Mouse (Mus musculus) lung, postnatal 36 days (tissue): ENCODE data around the gene Erbin.
A peak's percentile ranks its signal among the peaks of the same experiment; 100 is the strongest.

ENCODE experiments used
- DNase-seq: peaks from one replicate; pipeline ENCODE4 v3.0.0; 2022; ENCODE audit warnings: mixed read lengths

Erbin gene

DNA sequence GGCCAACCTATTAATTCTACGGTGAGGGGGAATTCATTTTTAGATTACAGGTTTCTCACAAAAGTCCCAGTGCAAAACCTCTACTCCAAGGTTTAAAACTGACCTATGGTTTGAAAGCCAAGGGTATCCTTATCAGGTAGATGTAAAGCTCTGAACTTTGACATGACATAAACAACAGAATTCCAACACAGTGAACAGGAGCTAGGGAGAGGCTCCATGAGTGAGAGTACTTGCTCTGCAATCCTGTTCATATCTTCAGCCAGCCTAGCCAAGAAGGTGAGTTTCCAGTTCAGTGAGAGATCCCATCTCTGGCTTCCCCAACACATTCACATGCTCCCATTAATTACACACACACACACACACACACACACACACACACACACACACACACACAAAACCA, 9.7 kb downstream of the Erbin start:
- no peak for DNase-seq

DNA sequence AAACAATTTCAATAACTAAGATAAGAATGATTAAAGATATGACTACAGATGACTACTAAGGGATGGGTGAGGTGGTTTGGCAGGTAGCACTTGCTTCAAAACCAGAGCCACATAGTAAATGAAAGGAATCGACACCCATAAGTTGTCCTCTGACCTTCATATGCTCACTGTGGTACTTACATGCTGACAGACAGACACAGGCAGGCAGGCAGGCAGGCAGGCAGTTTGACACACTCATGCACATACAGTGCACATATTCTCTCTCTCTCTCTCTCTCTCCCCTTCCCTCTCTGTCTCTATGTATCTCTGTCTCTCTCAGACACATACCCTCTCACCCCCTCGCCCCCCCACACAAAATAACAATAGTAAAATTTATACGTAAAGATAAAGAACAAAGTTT, 10.4 kb downstream of the Erbin start:
- no peak for DNase-seq

DNA sequence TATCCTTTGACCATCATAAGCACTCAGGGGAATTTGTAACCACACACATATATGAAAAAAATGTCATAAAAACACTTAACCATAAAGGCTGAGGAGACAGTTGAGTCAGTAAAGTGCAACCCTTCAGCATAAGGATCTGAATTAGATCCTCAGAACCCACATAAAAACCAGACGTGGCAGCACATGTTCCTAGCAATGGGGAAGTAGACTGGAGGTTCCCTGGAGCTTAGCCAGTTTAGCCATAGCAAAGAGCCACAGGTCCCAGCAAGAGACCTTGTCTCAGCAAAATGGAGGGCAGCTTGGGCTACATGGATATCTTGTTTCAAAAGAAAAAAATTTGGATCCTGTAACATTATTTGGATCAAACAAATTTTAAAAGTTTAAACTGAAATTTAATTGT, 20.3 kb downstream of the Erbin start:
- DNase-seq, result peak; percentile 32

DNA sequence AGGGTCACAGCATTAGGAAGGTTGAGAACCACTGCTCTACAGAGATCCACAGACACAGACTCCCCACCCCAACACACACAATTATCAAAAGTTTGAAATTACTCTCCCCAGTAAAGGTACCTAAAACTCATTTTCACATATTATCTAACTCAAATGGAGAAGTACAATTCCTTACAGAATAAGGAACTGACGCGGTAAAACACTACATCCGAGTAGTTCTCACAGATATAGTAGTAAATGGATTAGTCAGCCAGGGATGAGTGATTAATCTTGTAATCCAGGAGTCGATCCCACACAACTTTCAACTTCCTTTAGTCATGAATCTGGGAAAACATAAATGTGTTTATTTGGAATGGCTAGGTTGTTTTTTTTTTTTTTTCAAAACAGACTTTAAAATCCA, 22.7 kb downstream of the Erbin start:
- no peak for DNase-seq

DNA sequence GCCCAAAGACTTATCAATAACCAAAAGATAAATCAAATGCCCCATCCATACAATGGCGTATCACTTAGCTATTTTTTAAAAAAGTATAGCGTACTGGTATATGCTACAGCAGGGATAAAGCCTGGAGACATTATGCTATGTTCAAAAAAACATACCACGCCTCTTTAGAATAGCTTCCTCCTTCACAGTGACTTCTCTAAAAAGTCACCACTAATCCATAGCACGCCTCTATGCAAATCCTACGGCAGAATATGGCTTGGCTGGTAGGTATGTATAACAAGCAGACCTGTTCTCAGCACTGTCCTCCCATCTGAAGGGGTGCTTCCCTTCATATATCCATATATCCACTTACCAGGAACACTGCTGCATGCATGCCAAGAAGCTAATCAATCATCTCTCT, 27.2 kb downstream of the Erbin start:
- DNase-seq, result no peak

DNA sequence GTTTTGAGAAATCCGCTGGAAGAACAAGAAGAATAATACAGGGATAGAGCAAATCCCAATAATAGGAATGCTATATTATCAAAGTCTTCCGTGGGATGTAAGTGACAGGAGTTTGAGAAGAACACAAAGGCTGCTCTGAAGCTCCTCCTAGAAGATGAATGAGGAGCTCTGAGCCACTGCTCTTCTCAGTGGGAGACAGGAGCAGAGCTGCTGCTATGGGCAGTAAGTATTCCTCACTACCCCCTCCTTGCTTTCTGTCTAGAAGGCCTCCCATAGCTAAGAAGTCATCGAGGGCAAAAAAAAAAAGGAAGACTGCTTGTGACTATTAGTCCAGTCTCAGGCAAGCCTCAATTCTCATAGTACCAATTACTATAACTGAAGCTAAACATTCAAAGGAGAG, 30.3 kb downstream of the Erbin start:
- DNase-seq, result no peak

DNA sequence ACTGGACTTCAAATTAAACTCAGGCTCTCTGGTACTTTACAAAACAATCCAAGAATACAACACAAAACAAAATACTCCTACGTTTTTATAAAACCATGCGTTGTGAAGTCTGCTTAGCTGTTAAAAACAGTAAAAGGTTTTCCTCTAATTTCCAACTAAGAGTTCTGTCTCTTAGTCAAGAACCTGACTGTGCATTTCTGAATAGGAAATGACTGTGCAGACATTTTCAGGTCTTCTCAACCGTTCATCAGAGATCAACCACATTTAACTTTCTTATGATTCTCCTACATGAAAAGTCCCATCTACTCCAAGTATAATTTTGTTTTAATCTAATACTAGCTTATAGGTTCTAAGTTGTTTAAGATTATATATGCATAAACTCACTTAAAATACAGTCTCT, 33.8 kb downstream of the Erbin start:
- DNase-seq, result no peak

DNA sequence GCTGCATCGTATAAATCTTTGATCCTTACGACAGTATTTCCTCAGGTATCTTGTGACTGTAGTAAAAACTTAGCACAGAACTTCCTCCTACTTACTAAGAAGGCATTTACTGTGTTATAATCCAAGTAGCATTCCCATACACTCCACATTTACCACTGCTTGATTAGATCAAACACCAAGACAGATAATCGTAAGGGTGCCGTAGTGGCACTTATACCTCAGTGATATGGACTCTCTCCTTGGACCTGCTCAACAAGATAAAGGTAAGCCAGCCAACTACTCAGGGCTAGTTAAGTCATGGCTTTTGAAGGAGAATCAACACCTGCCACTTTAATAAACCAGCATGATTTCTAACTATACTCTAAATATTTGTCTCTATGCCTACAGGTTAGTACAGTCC, 39.1 kb downstream of the Erbin start:
- DNase-seq, result no peak

DNA sequence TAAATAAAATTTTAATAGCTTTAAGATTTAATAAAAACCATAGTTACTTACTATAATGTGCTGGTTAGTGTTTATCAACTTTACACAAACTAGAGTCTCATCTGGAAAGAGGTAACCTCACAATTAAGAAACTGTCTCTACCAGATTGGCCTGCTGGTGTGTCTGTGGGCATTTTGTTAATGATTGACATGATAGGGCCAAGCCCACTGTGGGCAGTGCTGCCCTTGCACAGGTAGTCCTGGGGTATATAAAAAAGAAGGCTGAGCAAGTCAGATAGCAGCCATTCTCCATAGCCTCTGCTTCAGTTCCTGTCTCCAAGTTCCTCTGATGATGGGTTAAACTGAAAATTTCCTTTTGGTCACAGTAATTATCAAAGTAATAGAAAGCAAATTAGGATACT, 43.6 kb downstream of the Erbin start:
- DNase-seq, result no peak

DNA sequence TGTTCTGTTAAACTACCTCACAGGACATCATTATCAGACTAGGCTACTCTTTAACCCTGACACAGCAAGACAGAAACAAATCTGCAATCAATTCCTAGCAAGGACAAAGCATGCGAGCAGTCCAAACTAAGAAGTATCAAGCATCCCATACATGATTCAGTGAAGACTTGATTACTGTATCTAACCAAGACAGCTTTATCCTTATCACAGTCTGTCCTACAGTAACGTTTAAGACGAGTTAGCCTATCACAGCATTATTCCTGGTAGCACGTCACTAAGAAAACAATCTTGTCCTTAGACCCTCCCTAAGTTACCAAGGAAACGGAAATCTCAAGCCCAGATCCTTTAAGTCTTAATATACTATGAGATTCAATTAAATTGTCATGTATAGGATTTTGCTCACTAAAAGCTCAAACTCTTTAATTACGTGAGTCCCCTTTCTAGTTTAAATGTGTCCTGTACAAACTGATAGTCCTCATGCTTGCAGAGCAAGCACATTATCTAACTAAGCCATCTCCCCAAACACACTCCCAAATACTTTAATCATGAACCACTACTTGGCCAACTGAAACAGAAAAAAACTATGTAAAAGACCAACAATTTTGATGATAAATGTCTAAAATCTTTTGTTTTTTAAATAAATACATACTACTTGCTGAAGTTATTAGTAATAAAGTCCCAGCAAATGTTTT, 44.3 kb downstream of the Erbin start:
- no peak for DNase-seq

DNA sequence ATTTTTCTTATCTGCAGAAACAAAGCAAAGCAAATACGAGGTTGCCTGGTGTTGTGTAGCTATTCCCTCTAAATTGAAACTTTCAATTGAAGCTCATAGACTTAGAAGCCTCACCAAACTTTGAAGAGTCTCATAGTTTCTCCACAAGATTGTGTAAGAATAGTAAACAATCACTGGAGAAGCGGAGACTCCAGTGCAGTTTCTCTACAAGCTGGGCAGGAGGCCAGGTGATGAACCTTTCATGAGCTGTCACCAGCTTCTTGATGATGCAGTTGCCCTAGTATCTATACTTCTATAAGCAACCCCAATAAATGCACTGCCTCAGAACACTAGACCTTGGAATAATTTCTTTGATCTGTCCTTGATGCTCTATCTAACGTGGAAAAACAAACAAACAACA, 49.5 kb downstream of the Erbin start:
- peak; percentile 62 for DNase-seq

DNA sequence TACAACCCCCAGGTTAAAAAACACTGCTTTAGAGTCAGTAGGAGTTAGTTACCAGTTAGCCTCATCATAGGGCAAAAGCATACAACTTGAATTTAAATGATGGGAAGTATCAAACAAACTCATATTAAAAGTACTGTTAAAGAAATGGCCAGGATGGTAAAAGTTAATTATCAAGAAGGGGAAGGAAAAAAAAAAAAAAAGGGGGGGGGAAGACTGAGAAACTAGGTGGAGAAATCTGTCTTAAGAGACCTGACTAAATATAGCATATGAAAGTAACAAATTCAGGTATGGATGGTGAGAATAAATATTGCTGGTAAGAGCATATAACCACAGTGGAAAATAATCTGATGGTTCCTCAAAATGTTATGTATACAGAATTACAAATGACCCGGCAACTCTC, 50.2 kb downstream of the Erbin start:
- no peak for DNase-seq

DNA sequence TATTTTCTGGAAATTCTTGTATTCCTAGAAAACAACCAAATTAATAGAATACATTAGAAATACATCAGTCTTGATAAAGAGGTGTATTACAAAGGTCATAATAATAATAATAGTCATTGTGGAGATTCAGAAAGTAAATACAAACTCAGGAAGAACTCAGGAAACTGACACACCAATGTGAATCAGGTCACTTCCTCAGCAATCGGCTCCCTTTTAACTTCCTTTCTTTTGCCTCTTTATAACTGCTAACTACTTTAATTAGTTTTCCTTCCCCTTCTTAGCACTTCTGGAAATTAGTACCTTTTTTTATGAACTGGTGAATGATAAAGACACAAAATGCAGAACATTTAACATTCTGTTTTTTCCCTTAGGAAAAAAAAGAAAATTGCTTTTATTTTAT, 51.4 kb downstream of the Erbin start:
- no peak for DNase-seq

DNA sequence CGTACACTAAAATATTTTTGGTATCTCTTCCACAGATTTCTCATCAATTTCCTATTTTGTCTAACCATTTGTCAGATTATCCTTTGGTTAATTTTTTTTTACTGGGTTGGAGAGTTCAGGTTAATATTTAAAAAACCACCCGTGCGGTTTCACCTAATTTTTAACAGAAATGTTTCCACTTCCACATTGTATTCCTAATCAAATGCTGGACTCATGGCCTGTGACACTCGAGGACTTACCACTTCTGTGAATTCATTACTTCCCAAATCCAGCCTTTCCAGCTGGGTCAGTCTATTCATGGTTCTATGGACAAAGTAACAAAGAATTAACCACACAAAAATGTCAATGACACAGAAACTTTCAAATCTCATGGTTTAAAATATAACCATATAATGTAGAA, 58.3 kb downstream of the Erbin start:
- no peak for DNase-seq

DNA sequence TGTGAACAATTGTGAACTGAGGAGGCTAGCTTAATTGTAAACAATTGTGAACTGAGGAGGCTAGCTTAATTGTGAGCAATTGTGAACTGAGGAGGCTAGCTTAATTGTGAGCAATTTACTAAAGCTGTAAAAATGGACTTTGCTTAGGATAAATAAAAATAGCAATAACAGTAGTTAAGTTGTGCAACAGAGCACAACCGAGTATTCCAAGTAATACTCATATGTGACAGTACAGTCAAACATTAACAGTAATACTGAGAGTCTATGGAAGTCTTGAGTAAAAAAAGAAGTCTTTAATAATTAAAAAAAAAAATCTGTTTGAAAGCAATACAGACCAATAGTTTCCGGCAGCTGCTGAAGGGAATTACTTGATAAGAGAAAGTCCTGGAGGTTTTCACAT, 61.3 kb downstream of the Erbin start:
- no peak for DNase-seq

DNA sequence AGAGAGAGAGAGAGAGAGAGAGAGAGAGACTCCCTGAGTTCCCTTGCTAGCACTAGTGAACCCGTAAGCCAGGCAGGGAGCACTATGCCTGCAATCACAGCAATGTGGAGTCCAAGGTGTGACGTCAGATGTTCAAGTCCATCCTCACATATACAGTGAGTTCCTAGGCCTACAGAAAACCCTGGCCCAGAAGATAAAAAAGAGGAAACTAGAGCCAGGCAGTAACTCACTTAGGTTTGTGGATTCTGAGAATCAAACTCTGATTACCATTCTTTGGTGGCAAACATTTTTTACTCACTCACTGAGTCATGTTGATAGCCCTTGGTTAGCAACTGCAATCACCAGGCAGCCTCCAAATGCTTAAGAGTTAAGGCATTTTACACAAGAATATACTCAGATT, 72.7 kb downstream of the Erbin start:
- no peak for DNase-seq

DNA sequence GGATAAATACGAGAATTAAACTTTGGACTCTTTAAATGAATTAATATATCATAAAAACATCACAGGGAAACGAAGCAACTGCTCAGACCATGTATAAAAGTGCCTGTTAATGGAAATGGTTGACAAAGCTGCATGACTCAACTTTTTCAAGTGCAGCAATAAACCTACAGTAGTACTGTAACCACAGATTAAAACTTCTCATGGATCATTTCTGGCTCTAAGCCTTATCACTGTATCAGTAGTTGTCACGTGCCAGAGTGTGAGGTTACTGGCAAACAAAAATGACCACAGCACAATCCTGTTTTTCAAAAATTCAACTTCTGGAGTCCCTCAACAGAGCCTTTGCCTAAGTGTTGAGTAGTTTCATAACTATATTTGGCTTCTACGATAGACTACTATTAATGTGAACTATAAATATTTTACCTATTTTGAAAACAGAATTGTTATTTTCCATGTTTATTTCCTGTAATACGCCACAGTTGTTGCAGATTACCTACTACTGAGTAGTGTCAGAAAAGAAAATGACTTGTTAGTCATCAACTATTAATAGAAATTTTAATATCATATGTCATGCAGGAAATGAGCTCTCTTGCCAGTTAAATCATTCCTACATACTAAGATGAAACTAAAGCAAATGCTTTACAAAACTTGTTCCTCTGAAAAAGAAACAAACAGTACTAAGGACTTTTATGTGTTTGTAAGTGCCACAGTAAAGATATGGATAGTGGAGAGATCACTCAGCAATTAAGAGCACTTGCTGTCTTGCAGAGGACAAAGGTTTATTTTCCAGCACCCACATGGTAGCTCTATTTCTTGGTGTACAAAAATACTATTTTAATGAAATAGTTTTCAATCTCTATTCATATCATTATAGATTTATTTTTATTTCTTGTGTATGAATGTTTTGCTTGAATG, 78.8 kb downstream of the Erbin start:
- no peak for DNase-seq

DNA sequence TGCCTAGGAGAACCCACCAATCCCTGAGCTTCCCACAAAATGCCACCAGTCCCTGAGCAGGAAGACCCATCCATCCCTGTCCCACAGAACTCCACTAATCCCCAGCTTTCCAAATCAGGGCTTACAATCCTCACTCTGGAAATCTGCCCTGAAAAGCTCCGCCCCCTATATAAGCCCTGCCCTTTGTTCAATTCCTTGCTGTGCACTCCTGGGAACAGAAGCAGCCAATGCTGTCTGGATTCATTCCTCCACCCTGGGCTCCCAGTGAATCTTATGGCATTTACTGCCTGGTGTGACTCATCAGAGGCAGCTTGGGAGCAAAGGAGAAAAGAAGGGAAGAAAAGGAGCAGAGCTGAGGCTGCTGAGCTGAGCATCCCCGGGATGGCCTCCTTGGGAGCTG, 81.7 kb downstream of the Erbin start:
- no peak for DNase-seq

DNA sequence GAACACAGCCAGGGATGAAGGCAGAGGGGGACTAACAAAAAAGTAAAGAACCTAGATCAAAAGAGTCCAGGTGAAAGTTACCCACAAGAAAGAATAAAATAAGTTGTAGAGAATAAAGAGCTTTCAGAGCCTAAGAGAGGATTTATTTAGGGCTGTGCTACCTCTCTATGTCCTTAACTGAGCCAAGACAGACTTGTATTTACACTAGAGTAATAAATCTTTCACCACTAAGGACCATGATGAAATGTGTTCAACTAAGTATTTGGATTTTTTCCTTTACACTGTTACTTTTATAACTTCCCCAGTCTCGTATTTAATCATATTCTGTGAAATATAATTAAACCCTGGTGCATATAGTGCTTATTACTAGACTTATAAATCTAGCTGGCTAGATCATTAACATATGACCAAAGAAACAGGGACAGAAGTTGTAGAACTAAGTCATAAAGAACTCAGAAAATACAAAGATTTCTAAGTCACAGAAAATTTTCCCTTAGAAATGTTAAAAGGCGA, 90.6 kb downstream of the Erbin start:
- DNase-seq, result no peak

DNA sequence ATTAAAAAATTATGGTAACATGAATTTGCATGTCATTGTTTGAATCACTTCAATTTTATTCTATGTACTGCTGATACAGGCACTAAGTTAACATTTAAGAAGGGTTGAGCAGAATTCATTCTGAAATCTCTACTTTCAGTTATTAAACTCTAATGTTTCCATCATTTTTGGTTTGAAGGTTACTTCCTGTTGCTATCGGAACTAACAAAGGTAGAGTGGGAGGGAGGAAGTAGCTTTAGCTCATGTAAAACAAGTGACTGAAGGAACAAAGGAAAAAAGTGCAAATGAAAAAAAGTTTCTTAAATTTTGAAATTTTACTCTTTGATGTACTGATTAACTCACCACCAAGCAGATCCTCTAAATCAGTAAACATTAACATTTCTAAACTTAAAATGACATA, 98.0 kb downstream of the Erbin start:
- no peak for DNase-seq

DNA sequence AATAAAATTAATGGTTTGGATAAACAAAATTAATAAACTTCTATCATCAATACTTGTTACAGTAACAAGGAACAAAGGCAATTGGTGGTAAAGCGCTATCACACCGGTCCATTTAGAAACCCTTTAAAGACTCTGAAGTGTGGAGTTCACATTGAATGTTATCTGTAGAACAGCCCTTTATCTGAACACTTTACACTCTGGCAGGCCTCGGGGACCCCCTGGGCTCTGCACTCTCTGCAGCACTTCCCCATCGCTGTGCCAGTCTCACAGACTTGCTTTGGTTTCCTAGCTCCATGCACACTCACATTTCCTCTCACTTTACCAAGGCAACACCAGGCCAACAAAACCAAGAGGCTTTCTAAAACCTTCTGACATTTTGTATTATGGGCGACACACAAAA, 100.9 kb downstream of the Erbin start:
- DNase-seq, result no peak

DNA sequence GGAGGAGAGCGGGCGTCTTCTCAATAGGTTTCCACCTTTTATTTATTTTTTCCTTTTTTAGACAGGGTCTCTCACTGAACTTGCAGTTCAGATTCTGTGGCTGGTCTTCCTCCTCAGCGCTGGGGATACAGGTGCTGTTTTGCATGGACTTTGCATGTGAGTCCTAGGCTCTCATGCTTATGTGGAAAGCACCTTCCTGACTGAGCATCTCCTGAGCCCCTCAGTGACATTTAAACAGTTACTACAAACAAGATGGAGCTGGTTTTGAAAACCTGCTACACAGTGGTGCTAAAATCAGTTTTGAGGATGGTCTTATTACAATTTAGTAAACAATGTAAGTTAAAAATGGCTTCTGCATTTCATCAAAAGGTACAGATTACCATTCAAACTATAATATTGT, 102.4 kb downstream of the Erbin start:
- DNase-seq, result no peak

DNA sequence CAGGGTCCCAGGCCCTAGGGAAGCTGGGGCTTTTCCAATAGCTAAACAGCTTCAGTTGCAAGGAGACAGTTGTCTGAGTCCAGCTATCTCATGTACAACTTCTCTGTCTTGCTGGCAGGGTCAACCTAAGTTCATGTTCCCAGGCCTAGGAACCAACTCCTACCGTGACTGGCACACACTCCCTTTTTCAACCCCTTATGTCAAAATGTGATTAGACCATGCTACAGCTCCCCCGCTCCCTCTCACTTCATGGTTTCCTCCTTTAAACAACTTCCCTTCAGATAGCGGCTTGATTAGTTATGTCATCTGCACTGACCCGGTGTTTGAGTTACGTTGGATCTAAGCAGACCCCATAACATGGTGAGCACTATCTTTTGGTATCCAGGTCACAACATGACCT, 112.8 kb downstream of the Erbin start:
- no peak for DNase-seq

DNA sequence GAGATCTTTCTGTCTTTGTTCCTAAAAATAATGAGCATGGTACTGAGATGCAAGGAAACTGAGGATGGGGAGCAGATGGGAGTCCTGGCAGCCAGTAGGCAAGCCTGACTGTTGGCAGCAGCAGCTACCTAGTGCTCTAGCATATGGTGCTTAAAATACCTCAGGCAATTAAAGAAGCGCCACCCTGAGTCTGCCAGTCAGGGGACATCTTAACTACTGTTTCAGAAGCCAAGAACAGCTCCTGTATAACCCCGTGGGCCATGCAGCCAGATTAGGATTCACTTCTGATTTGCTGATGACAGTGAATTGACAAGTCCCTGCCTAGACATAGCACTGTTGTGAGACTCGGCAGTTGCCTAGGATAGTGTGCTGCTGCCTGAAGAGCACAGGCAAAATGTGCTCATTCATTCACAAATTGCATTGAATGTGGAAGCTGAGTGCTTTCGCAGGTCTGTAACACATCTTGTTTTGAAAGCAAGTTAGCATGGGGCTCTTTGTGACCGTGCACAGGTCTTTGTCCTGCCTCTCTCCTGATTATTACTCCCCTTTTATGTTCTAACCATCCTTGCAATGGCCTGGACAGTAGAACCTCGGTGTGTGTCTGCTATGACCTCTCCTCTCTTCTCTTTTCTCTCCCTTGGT, 114.0 kb downstream of the Erbin start:
- DNase-seq, result no peak
